Mouse (Mus musculus) spleen, postnatal 4 days (tissue): ENCODE data around the gene 9130230L23Rik.
A peak's percentile ranks its signal among the peaks of the same experiment; 100 is the strongest.
"Not testable (repeated sequence)": the region's sequence is repeated elsewhere in the genome, so short reads cannot be mapped to it uniquely, and the experiment has no call there.

Source experiments
- DNase-seq, 2 experiments: peaks; one replicate each; pipeline ENCODE4 v3.0.0; 2022; ENCODE audit warnings: low spot score in 2 of 2

Gene 9130230L23Rik

DNA sequence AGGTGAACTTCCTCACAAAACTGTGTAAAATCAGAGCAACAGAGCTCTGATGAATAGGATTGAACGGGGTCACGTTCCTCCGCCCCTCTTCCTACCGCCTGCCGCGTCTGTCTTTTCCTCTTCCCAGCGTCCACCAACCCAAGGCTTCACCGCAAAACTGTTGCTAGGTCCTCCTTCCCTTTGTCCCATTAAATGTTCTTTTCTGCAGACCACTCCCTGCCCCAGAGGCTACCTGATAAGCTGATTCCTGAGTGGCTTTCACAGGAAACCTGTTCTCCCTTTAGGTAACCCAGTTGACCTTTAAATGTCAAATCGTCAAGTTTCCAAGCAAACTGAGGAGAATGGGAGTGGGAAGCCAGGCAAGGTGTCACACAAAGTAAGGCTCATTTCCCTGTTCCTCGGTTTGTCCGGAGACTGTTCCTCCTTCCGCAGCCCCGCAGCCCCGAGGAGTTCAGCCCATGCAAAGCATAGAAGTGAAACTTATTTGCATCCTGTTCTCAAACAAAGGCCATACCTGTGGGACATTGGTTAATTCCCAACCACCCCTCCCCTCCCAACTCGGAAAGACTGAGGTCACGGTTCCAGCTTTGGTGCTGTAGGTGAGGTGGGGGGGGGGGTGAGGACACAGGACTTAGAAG lies 1.1 kb upstream of the 9130230L23Rik start:
- no peak for DNase-seq

DNA sequence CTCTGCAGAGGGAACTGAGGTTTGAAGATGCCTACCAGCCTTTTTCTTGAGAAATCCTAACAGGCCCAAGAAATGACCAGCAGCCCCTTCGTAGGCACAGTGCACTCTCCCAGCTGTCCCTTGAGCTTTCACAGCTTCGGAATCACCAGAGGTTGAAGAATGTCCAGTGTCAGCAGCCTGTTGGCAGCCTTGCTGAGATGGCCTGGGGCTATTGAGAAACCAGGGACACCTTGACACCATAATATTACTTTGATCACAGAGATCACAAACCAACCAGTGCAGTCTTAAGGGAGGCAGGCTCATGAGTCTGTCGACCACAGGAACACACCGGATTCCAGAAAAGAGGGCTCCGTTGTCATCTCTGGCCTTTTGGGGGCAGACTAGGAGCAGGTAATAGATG lies 2.9 kb downstream of the 9130230L23Rik start:
- no peak for DNase-seq

DNA sequence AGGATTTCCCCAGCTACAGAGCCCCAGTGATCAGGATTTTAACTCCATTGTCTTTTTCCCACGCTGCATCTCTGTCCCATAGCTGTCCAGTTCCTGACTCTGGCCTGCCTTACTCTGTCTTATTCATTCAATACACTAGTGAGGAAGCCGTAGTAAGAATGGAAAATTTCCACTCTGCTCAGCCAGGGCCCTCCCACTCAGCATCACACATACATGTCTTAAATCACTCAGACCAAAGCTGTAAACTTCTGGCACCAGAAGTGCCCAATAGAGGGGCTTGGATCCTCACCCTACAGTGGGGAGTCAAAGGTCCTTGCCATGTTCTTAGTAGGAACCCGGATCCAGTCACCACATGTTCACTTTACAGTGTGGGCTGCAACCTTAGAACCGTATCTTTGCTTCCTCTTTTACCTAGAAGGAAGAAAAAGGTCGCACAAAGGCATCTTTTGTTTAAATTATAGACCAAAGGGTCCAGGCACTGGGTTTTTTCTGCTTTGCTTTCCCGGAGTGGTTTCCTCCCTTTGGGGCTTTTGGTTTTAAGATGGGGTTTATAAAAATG lies 3.4 kb downstream of the 9130230L23Rik start:
- no peak for DNase-seq

DNA sequence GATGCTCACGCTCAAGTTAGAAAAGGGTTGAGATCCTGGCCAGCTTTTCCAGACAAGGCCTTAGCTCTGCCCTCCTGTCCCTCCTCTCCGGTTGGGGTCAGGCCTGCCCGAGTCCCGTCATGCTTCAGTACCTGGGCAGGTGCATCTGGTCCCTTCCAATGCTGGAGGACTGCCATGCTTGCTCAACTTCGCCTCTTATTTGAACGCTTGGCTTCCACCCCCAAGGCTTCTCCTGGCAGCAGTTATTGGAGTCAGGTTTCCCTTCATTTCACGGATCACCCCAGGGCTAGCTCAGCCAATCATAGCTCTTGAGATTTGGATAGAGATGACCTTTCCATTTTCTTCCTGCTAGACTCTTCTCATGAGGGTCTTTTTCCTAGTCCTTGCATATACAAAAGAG lies 4.0 kb downstream of the 9130230L23Rik start:
- DNase-seq = no peak

DNA sequence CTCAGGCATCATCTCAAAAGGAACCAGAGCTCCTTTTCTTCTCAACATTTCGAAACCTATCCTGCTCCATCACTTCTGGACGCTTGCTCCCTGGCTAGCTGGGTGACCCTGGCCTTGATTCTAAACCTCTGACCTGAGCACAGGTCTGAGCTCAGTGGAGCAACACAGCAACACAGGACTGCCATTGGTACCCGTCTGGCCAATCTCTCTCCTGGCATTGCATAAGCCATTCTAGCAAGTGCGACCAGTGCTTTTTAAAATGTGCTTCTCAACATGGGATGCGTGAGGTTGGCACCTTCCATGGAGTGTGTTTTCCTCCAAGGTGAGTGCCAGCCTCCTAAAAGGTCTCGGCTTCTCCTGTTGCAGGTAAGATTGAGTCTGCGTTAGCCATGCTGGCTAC lies 5.0 kb downstream of the 9130230L23Rik start:
- DNase-seq = no peak

DNA sequence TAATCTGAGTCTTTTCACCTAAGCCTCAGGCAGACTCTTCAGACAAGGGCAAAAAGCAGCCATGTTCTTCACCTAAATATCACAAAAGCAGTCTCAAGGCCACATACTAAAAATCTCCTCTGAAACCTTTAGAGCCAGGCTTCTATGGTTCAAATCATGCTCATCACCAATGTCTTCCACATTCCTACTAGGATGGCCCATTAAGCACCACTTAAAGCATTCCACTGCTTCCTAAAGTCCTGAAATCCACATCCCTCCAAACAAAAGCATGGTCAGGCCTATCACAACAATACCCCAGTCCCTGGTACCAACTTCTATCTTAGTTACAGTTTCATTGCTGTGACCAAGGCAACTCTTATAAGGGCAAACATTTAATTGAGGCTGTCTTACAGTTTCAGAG lies 6.3 kb downstream of the 9130230L23Rik start:
- DNase-seq = no peak

DNA sequence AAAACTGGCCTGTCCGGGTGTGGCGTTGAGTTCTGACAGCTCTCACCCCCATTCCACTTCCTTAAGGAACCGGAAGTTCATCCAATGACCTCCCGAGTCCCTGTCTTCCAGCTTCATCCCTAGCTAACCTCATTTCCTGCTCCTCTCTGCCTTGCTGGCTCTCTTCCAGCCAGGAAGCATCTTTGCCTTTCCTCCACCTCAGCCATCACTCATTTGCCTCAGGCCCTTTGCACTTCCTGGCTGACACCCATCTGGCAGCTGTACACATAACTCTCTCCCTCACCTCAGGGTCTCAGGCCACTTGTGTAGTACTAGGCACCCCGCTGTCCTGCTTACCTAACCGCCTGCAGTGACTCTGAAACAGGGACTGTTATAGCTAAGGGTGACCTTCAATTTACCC lies 9.4 kb downstream of the 9130230L23Rik start:
- DNase-seq = no peak

DNA sequence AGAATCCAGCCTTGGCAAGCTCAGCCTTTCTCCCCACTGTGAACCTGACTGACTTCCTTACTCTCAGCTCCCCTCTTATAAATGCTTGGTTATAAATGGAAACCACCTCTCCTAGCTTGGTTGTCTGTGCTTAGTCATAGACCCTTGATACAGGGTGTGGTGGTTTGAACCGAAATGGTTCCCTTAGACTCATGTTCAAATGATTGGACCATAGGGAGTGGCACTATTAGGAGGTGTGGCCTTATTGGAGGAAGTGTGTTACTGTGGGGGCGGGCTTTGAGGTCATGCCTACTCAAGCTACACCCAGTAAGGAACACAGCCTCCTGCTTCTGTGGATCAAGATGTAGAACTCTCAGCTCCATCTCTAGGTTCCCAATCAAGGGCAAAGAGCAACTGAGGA lies 12.9 kb downstream of the 9130230L23Rik start:
- no peak for DNase-seq

DNA sequence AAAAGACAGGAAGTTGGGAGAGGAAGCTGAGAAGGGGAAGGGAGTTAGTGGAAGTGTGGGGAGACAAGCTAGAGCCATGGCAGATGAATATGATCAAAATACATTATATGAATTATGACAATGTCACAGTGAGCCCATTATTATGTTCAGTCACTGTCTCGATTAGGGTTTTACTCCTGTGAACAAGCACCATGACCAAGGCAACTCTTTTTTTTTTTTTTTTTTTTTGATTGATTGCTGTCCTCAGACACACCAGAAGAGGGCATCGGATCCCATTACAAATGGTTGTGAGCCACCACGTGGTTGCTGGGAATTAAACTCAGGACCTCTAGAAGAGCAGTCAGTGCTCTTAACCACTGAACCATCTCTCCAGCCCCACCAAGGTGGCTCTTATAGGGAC lies 17.1 kb downstream of the 9130230L23Rik start:
- DNase-seq = not testable (repeated sequence)

DNA sequence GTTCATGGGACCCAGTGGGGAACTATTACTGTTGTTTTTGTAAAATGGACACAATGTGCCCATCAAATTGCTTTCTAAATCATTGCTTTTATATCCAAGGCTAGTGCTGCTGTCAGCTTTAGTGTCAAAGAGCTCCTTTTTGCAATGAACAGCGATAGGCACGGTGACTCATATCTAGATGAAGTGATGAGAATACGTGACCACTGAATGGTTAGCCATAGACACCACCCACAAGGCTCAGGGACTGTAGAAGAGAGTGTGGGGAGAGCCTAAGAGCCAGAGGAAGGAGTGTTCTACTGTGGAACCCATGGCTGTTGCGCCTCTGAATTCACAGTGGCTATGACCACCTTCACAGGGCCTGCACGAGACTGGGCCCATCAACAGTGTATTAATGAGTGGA lies 17.7 kb downstream of the 9130230L23Rik start:
- DNase-seq = no peak

DNA sequence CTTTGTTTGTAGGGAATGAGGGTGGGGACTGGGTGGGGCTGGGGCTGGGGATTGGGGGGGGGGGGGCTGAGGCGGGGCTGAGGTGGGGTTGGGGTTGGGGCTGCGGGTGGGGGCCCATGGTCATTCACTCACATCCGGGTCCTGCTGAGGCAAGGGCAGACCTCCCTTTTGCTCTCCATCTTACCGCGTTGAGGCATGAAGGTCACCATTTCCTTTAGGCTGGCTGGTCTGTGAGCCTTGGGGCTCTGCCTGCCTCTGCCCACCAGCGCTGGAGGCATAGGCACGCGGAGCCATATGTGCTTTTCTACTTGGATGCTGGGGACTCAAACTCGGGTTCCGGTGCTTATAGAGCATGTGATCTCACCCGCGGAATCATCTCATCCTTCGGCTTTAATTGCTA lies 28.4 kb downstream of the 9130230L23Rik start:
- no peak for DNase-seq

DNA sequence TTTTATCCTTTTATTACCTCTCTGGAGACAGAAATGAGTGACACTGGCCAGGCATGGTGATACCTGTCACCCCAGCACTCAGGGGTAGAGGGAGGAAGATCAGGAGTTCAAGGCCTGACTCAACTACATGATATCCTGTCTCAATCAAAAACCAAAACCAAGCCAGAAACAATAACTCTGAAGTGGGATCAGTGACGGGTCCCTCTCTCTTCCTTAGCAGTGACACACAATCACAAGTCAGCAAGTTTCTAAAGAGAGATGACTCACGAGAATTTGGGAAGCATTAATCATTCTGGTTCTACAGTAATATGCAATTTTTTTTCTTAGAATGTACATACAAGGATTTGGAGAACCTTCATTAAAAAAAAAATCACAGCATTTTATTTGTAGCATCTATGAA lies 30.9 kb downstream of the 9130230L23Rik start:
- DNase-seq = no peak

DNA sequence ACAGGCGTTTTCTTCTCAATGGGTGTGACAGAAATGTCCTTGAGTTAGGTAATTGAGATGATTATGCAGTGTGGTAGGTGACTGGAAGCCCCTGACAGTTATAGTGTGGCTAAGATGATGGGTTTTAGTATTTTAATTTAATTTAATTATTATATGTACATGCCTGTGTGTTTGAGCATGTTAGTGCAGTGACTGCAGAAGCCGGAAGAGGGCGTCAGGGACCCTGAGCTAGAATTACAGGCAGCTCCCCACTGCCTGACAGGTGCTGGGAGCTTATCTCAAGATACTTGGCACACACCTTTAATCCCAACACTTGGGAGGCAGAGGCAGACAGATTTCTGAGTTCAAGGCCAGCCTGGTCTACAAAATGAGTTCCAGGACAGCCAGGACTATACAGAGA lies 36.1 kb downstream of the 9130230L23Rik start:
- DNase-seq = no peak

DNA sequence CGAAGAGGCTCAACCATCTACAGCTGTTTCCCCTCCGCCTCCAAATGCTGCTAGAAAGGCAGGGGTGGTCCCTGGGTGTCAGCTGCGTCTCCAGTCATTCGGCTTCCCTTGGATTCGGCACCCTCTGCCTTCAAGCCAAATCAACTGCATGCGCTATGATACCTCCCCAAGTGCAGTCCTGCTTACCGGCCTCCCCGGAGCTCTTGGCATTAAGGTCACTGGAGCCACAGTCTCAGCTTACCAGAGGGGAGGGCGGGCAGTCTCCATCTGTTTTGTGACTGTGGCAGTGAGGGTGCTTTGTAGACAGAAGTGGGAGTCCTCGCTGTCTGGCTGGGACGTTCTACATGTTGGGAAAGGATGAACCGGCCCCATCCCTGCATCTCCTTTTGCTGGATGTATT lies 37.0 kb downstream of the 9130230L23Rik start:
- no peak for DNase-seq

DNA sequence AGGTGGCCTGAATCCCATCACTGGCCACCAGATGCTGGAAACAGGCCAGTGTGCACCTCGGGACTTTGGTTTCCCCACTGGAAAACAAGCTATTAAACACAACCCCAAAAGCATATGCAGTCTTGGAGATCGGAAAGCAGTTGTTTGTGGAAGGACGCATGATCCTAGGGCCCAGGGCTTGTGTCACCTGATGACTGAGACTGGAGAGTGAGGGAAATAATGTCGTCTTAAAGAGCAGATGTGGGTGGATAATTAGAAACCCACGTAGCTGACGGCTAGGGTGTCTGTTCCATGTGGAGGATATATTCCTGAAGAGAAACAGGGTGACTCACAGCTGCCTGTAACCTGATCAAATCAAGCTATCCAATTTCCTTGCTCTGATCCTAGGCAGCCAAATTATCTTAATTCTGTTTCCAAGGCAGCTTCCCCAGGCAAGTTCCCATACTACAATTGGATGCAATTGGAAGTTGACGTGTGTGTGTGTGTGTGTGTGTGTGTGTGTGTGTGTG lies 38.3 kb downstream of the 9130230L23Rik start:
- no peak for DNase-seq

DNA sequence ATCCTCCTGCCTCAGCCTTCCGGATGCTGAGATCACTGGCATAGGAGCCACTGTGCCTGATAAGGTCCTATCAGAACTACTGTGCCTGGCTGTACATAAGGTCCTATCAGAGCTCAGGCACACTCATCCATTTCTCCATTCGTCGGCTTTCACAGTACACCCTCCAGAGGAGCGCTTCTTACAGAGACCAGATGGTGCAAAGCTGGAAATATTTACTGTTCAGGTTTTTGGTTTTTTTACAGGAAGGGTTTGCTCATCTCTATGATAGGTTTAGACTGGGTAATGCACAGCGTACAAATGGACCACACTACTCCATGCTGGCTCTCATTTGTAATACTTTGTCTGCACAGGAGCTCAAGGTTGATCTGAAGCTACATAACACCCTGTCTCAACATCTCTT lies 40.8 kb downstream of the 9130230L23Rik start:
- no peak for DNase-seq

DNA sequence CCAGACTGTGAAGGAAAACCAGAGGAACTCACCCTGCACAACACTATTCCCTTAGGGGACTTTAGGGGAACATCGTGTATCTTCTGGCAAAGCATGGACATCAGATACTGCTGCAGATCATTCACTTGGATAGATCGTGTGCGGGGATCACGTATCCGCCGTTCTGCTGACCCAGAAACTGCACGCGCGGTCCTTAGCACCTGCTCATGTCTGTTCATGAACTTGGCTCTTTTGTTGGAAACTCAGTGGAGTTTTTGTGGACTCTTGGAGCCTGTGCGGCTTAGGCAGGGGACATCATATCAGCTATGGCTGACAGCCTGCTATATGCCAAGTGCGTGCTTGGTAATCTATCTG lies 43.5 kb downstream of the 9130230L23Rik start:
- DNase-seq = peak in 1 of 2 experiments; percentile 52

DNA sequence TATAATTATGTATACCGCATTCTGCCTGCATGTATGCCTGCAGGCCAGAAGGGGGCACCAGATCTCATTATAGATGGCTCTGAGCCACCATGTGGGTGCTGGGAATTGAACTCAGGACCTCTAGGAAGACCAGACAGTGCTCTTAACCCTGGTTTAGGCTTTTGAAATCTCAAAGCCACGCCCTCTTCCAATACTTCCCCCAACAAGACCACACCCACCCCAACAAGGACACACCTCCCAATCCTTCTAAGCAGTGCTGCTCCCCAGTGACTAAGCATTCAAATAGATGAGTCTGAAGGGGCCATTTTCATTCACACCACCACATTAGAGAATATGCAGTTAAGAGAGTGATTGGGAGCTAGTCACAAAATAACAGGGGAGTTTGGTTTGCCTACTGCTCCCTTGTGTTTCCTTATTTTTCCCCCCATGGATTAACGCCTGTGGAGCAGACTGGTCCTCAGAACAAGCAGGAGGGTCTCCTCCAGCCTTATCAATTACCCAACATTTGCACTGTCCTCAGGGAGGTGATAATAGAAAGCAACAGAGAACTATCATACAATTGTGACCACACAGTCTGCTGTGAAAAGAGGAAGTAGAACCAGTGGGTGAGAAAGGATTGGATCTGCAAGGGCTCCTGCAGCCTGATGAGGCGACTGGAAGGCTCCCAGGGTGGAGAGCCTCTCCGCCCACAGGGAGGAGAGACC lies 44.0 kb downstream of the 9130230L23Rik start:
- DNase-seq = peak in 1 of 2 experiments; percentile 47

DNA sequence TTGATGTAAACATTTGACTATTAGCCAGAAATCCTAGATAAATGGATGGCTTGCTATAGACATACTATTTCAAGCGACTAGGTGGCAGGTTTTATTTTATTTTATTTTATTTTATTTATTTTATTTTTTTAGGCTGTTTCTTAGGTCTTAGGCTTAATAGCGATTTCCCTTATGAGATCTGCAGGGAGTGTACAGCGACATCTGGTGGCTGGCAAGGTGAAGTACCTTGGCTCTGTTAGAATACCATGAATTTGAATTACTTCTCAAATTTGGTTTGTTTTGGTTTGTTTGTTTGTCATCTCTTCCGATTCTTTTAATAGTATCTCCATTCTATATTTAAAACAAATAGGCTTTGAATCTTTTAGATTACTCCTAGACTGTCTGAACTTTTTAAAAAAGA lies 45.5 kb downstream of the 9130230L23Rik start:
- DNase-seq = peak; percentile 42 to 78

DNA sequence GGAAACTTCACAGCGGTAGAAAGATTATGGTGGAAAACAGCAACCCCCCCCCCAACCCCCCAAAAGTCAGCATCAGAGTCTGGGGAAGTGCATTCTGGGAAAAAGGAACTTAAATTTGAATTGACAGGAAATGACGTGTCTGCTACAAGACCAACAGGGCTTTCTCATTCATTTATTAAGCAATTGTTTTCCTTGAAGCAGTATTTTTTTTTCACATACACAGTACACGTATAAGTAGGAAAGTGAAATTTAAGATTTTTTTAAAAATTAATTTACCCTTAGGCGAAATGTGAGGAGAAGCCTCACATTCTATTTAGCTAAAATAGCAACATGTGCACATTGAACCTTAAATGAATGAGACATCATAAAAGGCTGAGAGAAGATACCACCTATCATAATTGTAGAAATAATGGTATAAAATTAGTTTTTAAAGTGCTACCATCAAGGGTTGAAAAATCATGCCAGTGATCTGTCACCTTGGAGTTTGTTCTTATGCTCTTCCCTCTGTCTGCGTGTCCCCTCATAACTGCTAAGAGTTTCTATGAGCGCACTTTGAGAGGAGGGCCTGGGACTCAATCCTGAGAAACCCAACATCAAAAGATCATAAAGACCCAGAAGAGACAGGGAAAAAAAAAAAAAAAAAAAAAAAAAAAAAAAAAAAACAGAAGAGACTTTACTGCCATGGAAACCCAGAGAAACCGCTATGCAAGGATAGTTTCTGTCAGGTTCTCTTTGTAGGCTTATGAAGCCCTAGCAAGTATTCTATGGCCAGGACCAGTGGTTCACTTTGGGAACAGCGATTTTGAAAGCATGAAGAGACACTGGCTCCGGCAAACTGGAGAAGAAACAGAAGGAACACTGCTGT lies 47.7 kb downstream of the 9130230L23Rik start:
- DNase-seq = no peak

DNA sequence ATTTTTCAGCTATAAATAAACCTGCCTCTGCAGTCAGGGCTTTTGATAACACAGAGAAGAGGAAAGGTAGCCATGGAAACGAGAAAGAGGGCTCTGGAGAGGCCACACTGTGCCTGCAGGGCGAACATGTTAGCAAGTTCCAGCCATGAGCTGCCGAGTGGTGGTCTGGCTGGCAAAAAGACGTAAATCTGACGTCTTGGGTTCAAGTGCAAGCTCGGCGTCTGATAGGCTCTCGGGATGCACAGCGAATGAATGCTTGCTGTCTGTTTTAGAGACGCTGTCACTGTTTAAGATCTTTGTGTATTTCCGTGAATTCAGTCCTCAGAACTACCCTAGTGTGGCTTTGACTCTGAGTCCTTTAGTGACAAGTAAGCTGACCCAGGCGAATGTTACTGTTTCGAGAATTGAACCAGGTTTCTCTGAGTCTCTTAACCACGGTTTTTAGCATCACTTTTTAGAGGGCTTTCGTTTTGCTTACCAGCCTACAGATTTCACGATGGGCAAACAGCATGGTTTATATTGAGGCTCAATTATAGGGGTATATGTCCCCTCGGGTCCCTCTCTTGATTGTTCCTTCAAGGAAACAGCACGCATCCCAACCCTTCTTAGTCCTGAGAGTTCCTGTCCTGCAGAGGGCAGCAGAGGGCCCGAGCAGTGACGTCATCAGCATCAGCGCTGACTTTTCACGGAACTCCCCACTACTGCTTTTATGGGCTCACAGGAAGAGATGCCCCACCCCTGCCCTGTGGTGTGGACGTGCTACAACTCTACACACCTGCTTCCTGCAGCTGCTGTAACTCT lies 48.5 kb downstream of the 9130230L23Rik start:
- peak; percentile 87 to 94 for DNase-seq
